In the genomic region with DNA sequence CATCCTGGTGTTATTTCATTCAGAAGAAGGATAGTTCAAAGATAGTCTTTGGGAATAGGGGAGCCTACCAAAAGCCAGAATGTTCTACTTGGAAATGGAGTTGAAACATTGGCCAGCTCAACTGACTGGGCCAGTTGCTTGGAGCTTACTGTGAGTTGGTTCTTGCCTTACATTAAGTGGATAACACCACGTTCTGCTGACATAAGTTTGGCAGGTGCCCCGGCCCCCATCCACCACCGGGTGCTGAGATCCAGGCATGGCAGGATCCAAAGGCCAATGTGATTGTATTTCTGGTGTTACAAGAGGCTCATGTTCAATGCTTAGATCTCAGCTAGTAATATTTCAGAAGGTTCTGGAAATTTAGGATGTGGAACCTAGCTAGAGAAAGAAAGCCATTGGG, we compare ENCODE assay signal across 17 mouse cellular contexts.
"Had no signal": no experiment of that assay in that cellular context is flagged by ENCODE, and none has a peak within 500 bp of the region (broad histone marks: within the 10 kb centered on the region; RNA-seq: fewer than 3 reads in every experiment).

No protein-coding gene starts in this region.

- H3K4me2 ChIP-seq: lung, embryonic 15.5 days; midbrain, embryonic 11.5 days; midbrain, embryonic 13.5 days; midbrain, embryonic 15.5 days; neural tube, embryonic 12.5 days; stomach, embryonic 15.5 days had no signal

- H3K27me3 ChIP-seq: lung, embryonic 15.5 days; megakaryocyte, embryonic 14.5 days; midbrain, embryonic 13.5 days; midbrain, embryonic 15.5 days; neural tube, embryonic 12.5 days; stomach, embryonic 15.5 days had no signal

- H3K4me3 ChIP-seq: lung, embryonic 15.5 days; megakaryocyte, embryonic 14.5 days; midbrain, embryonic 13.5 days; midbrain, embryonic 15.5 days; neural tube, embryonic 12.5 days; stomach, embryonic 15.5 days had no signal

- H3K9me3 ChIP-seq: lung, embryonic 15.5 days; midbrain, embryonic 13.5 days; midbrain, embryonic 15.5 days; neural tube, embryonic 12.5 days; stomach, embryonic 15.5 days had no signal

- H3K27ac ChIP-seq: lung, embryonic 15.5 days; macrophage; midbrain, embryonic 13.5 days; midbrain, embryonic 15.5 days; neural tube, embryonic 12.5 days; stomach, embryonic 15.5 days; stomach, postnatal 0 days had no signal

- ATAC-seq: lung, postnatal 0 days; midbrain, embryonic 13.5 days; midbrain, embryonic 15.5 days had no signal

- H3K4me1 ChIP-seq: lung, embryonic 15.5 days; megakaryocyte, embryonic 14.5 days; midbrain, embryonic 13.5 days; midbrain, embryonic 15.5 days; neural tube, embryonic 12.5 days; stomach, embryonic 15.5 days had no signal

- H3K36me3 ChIP-seq: lung, embryonic 15.5 days; midbrain, embryonic 13.5 days; midbrain, embryonic 15.5 days; neural tube, embryonic 12.5 days; stomach, embryonic 15.5 days had no signal

- DNase-seq: lung, adult 2 months; lung, postnatal 14 days; lung, postnatal 36 days; right cerebral cortex, postnatal 14 days; thymus, adult 2 months; thymus, postnatal 25 days; thymus, postnatal 4 days had no signal

- H3K9ac ChIP-seq: lung, embryonic 15.5 days; midbrain, embryonic 13.5 days; midbrain, embryonic 15.5 days; neural tube, embryonic 12.5 days; stomach, embryonic 15.5 days had no signal
